Mouse (Mus musculus) lung, postnatal 0 days (tissue): ENCODE measurements at regions not wholly inside any gene's neighbourhood (a gene's known extent, or its start where the extent isn't known, plus 50 kb on each side); places are given as distances from the start of the nearest gene placed in this dataset.

Experiments used
- ATAC-seq: fragments of 200-750 bp; cut with Nextera tagmentation; 2 replicates; pipeline ENCODE4 v1.8.0; 2017; ENCODE audit warnings: moderate library complexity
- DNase-seq: peaks from one replicate; pipeline ENCODE4 v3.0.0-alpha.2; 2016; ENCODE audit warnings: low spot score
- H3K27ac ChIP-seq: fragments of 300-500 bp; sonication (generic); 2 replicates; pipeline ENCODE4 v1.5.1; 2014; ENCODE audit warnings: antibody characterized with exemption, mild to moderate bottlenecking, low read length, mixed read lengths
- H3K27me3 ChIP-seq: fragments of 300-500 bp; sonication (generic); replicated peaks from 2 replicates; pipeline ENCODE4 v1.6.1; 2014; ENCODE audit warnings: low read length, mixed read lengths; ENCODE audit not compliant: insufficient read depth
- H3K36me3 ChIP-seq: fragments of 300-500 bp; sonication (generic); 2 replicates; pipeline ENCODE4 v1.6.1; 2014; ENCODE audit warnings: low read length, mixed read lengths; ENCODE audit not compliant: insufficient read depth
- H3K4me1 ChIP-seq: fragments of 300-500 bp; sonication (generic); 2 replicates; pipeline ENCODE4 v1.6.1; 2014; ENCODE audit warnings: antibody characterized with exemption, low read depth, low read length, mixed read lengths; ENCODE audit not compliant: insufficient read depth
- H3K4me2 ChIP-seq: fragments of 300-500 bp; sonication (generic); replicated peaks from 2 replicates; pipeline ENCODE4 v1.6.1; 2014; ENCODE audit warnings: low read depth, mild to moderate bottlenecking, low read length, moderate library complexity, mixed read lengths
- H3K4me3 ChIP-seq: fragments of 300-500 bp; sonication (generic); 2 replicates; pipeline ENCODE4 v1.5.1; 2014; ENCODE audit warnings: low read depth, low read length
- H3K9ac ChIP-seq: fragments of 300-500 bp; sonication (generic); replicated peaks from 2 replicates; pipeline ENCODE4 v1.6.1; 2014; ENCODE audit warnings: low read depth, mild to moderate bottlenecking
- H3K9me3 ChIP-seq: fragments of 300-500 bp; sonication (generic); 2 replicates; pipeline ENCODE4 v1.6.1; 2016; ENCODE audit warnings: low read length, mixed read lengths
- CTCF ChIP-seq: IDR thresholded peaks from 2 replicates; pipeline ENCODE4 v1.5.1; 2016; ENCODE audit warnings: antibody characterized with exemption, mild to moderate bottlenecking
- EP300 ChIP-seq: IDR thresholded peaks from 2 replicates; pipeline ENCODE4 v1.6.1; 2016; ENCODE audit warnings: antibody characterized with exemption, mild to moderate bottlenecking, control low read depth
- WGBS: fragments of 180-500 bp; shearing (Covaris S2); extraction: QIAGEN DNeasy Blood & Tissue Kit; methylation state at CpG from one replicate; pipeline ENCODE4 v1.1.7; 2014; 5-methylcytosine and 5-hydroxymethylcytosine counted together

DNA sequence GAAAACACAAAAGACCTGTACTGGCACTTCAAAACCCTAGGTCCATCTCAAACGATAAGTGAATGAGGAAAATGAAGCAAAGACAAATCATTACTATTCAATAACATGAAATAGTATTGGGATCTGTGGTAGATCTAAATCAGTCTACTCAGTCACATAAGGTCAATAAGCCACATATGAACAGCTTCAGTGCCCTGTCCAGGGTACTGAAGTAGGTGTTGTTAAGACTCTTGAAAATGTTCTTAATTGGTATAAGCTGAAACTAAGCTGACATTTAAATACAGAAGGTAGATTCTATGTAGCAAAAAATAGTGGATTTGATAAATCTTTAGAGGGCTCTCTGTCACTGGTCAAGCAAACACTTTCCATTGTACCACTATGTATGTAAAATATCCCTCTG is 183.8 kb downstream of the Tm4sf1 start:
- Histone ChIP-seq H3K9me3 (no peaks in the 10 kb centered on the region), H3K9ac (no peak overlapping the region), H3K27ac (no peak overlapping the region), H3K4me3 (no peak overlapping the region), H3K4me2 (no peak overlapping the region), H3K27me3 (no peaks in the 10 kb centered on the region), H3K4me1 (no peaks in the 10 kb centered on the region), H3K36me3 (no peaks in the 10 kb centered on the region)
- no peak for ATAC-seq
- TF ChIP-seq EP300 (no peak), CTCF (no peak)
- DNase-seq, result peak; percentile 8
- whole genome bisulfite sequencing, result 86% methylated on average over 1 of the region's 1 CpGs

DNA sequence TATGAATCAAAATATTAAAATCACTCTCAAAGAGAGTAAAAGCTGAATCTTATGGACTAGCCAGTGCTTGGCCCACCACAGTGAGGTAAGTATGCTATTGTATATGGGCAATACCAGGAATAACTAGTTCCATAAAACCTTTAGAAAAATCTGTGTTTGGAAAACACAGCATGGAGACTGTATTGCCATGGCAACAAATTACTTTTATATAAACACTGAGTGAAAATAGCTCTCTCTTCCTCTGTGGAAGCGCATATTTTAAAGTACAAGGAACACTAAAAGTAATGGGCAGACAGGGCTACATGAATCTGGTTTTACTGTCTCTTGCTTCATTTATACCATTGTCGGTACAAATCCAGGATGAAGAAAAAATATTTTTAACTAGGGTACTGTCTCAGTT is 199.5 kb downstream of the Tm4sf1 start:
- Histone ChIP-seq H3K27me3 (no peaks in the 10 kb centered on the region), H3K36me3 (no peaks in the 10 kb centered on the region), H3K4me2 (no peak overlapping the region), H3K9ac (no peak overlapping the region), H3K9me3 (no peaks in the 10 kb centered on the region), H3K27ac (no peak overlapping the region), H3K4me3 (no peak overlapping the region), H3K4me1 (no peaks in the 10 kb centered on the region)
- TF ChIP-seq CTCF, result no peak
- no peak for TF ChIP-seq EP300
- peak; percentile 12 for DNase-seq
- no peak for ATAC-seq
- 44% methylated on average over 2 of the region's 2 CpGs for WGBS

DNA sequence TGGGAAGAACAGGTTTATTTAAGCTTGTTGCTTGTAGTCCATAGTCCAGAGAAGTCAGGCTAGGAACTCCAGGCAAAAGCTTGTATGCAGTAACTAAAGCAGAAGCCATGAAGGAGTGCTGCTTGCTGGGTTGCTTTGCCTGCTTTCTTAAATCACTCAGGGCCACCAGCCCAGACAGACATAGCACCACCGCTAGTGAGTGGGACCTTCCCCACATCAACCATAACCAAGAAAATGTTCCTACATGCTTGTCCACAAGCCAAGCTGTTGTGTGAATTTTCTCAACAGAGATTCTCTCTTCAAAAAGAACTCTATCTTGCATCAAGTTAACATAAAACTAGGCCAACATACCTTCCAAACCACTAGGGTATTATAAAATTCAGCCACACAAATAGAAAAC is 201.3 kb downstream of the Tm4sf1 start:
- Histone ChIP-seq H3K27me3 (no peaks in the 10 kb centered on the region), H3K4me3 (no peak overlapping the region), H3K9me3 (no peaks in the 10 kb centered on the region), H3K9ac (no peak overlapping the region), H3K36me3 (no peaks in the 10 kb centered on the region), H3K27ac (no peak overlapping the region), H3K4me2 (no peak overlapping the region), H3K4me1 (no peaks in the 10 kb centered on the region)
- ATAC-seq (no peak), DNase-seq (no peak)
- no peak for TF ChIP-seq EP300
- TF ChIP-seq CTCF, result no peak
- 89% methylated on average over 1 of the region's 1 CpGs for WGBS

DNA sequence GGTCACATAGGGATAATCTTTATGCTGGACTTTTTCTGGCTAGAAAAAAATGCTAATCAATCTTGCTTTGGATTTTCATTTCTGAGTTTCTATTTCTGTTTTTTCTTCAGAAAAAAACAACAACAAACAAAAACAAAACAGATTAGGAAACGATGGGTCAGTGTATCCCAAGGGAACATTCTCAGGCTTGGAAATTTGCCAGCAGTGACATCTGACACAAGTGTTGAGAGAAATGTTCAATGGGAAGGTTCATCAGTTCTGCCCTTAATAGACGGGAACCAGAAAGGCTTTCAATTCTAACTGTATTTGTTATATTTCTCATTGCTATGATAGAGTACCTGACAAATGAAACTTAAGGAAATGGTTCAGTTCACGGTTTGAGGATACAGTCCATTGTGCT is 206.9 kb downstream of the Tm4sf1 start:
- Histone ChIP-seq H3K27me3 (no peaks in the 10 kb centered on the region), H3K4me2 (no peak overlapping the region), H3K36me3 (no peaks in the 10 kb centered on the region), H3K9ac (no peak overlapping the region), H3K9me3 (no peaks in the 10 kb centered on the region), H3K4me3 (no peak overlapping the region), H3K4me1 (no peaks in the 10 kb centered on the region), H3K27ac (no peak overlapping the region)
- TF ChIP-seq CTCF, result no peak
- TF ChIP-seq EP300, result no peak
- no peak for ATAC-seq
- no peak for DNase-seq
- WGBS, result 53% methylated on average over 3 of the region's 3 CpGs

DNA sequence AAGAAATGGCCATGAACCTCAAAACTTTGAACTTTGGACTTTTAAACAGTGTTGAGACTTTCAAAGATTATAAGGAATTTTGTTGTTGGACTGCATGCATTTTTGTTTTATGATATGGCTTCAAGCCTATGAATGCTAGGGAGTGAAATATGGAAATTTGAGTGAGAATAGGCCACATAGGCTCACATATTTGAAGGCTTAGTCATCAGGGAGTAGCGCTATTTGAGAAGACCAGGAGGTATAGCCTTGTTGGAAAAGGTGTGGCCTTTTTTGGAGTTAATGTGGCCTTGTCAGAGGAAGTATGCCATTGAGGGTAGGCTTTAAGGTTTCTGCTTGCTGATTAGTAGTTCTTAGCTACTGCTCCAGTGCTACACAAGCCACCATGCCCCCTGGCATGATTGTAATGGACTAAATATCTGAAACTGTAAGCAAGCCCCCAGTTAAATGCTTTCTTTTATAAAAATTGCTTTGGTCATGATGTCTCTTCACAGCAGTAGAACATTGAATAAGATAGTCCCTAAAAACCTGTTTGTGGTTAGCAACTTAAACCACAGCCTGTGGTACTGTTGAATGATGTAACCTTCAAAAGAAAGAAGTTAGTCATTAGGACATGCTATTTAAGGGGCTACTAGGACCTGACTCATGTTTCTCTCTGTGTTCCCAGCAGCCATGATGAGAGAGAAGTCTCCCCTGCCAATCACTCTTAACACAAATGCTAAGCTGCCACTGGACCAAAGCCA is 208.4 kb downstream of the Tm4sf1 start:
- no peak overlapping the region for H3K4me2 ChIP-seq
- TF ChIP-seq CTCF (no peak), EP300 (no peak)
- no peak overlapping the region for H3K9ac ChIP-seq
- no peak overlapping the region for H3K4me3 ChIP-seq
- H3K27ac ChIP-seq, result no peak overlapping the region
- ATAC-seq, result no peak
- no peaks in the 10 kb centered on the region for H3K27me3 ChIP-seq
- no peaks in the 10 kb centered on the region for H3K9me3 ChIP-seq
- no peaks in the 10 kb centered on the region for H3K4me1 ChIP-seq
- 65% methylated on average over 1 of the region's 1 CpGs for WGBS
- no peaks in the 10 kb centered on the region for H3K36me3 ChIP-seq
- no peak for DNase-seq

DNA sequence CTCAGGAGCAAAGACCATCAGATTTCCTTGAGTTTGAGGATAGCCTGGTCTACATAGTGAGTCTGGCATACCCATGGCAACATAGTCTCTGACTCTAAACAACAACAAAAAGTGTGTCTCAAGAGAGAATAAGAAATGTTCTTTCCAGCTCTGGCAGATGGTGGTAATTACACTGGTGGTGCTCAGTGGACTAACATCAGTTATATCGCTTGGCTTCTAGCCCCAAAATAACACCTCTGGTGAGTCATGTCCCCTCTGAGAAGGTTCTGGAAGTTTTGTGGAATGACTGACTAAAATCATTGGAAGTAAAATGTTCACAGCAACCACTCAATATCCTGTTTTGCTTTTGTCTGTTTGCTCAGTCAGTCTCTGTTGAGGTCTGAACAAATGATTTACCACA is 227.3 kb downstream of the Tm4sf1 start:
- 75% methylated on average over 1 of the region's 1 CpGs for WGBS
- ATAC-seq (no peak), DNase-seq (no peak)
- TF ChIP-seq CTCF (no peak), EP300 (no peak)
- Histone ChIP-seq H3K9me3 (no peaks in the 10 kb centered on the region), H3K4me2 (no peak overlapping the region), H3K4me3 (no peak overlapping the region), H3K4me1 (no peaks in the 10 kb centered on the region), H3K36me3 (no peaks in the 10 kb centered on the region), H3K27ac (no peak overlapping the region), H3K9ac (no peak overlapping the region), H3K27me3 (no peaks in the 10 kb centered on the region)

DNA sequence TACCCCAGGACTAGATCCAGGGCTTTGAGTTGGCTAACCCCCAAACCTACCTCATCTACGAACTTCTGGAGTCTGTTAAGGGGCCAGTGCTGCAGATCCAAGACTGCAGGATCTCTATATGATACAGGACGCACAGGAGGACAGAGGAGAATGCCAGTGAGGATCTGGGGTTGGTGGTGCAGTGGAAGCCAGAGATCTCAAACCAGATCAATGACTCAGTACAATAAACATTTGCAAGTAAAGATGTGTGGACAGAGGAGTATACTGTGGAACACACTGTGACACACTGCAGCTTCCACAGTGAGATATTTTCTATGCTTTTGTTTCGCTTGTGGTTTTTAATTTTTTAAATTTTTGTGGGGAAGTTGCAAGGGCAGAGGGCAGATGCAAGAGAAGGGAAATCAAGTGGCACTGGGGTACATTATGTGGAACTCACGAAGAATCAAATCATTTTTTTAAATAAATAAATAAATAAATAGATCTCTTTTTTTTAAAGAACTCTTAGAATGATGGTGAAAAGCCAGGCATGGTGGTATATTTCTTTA is 227.8 kb downstream of the Tm4sf1 start:
- no peak overlapping the region for H3K4me2 ChIP-seq
- no peaks in the 10 kb centered on the region for H3K27me3 ChIP-seq
- DNase-seq (no peak), ATAC-seq (no peak)
- no peak overlapping the region for H3K4me3 ChIP-seq
- no peaks in the 10 kb centered on the region for H3K9me3 ChIP-seq
- H3K27ac ChIP-seq, result no peak overlapping the region
- no peak overlapping the region for H3K9ac ChIP-seq
- no peak for TF ChIP-seq EP300
- TF ChIP-seq CTCF, result no peak
- 64% methylated on average over 4 of the region's 4 CpGs for WGBS
- no peaks in the 10 kb centered on the region for H3K4me1 ChIP-seq
- no peaks in the 10 kb centered on the region for H3K36me3 ChIP-seq
